Mouse (Mus musculus) liver, embryonic 13.5 days (tissue): ENCODE measurements around the gene Rps21. TPM values are rescaled to one million over a fixed set of nuclear protein-coding genes. Genes with fewer than 3 reads are reported as not detected.
A peak's percentile ranks its signal among the peaks of the same experiment; 100 is the strongest.
"Not testable (repeated sequence)": the region's sequence is repeated elsewhere in the genome, so short reads cannot be mapped to it uniquely, and the experiment has no call there.

Experiments
- ATAC-seq: fragments of 200-750 bp; cut with Nextera tagmentation; 2 replicates; pipeline ENCODE4 v1.8.0; 2017; ENCODE audit warnings: low read depth, mild to moderate bottlenecking, moderate number of reproducible peaks, moderate library complexity
- DNase-seq: peaks from one replicate; pipeline ENCODE4 v3.0.0; 2022
- H3K27ac ChIP-seq: fragments of 300-500 bp; sonication (generic); 2 replicates; pipeline ENCODE4 v1.5.1; 2015; ENCODE audit warnings: moderate library complexity, mild to moderate bottlenecking, inconsistent platforms
- H3K27me3 ChIP-seq: fragments of 300-500 bp; sonication (generic); 2 replicates; pipeline ENCODE4 v1.6.1; 2015; ENCODE audit warnings: mild to moderate bottlenecking, inconsistent platforms
- H3K36me3 ChIP-seq: fragments of 300-500 bp; sonication (generic); 2 replicates; pipeline ENCODE4 v1.6.1; 2015; ENCODE audit warnings: mild to moderate bottlenecking, inconsistent platforms
- H3K4me1 ChIP-seq: fragments of 300-500 bp; sonication (generic); replicated peaks from 2 replicates; pipeline ENCODE4 v1.6.1; 2015; ENCODE audit warnings: inconsistent platforms
- H3K4me2 ChIP-seq: fragments of 300-500 bp; sonication (generic); 2 replicates; pipeline ENCODE4 v1.6.1; 2015; ENCODE audit warnings: inconsistent platforms, mild to moderate bottlenecking, moderate library complexity
- H3K4me3 ChIP-seq: fragments of 300-500 bp; sonication (generic); replicated peaks from 2 replicates; pipeline ENCODE4 v1.5.1; 2015; ENCODE audit warnings: mild to moderate bottlenecking, inconsistent platforms
- H3K9ac ChIP-seq: fragments of 300-500 bp; sonication (generic); 2 replicates; pipeline ENCODE4 v1.6.1; 2015; ENCODE audit warnings: mild to moderate bottlenecking, inconsistent platforms
- H3K9me3 ChIP-seq: fragments of 300-500 bp; sonication (generic); replicated peaks from 2 replicates; pipeline ENCODE4 v1.6.1; 2016; ENCODE audit warnings: inconsistent platforms
- WGBS: fragments of 180-500 bp; shearing (Covaris S2); methylation state at CpG from one replicate; pipeline ENCODE4 v1.1.7; 2015; ENCODE audit not compliant: insufficient replicate concordance; 5-methylcytosine and 5-hydroxymethylcytosine counted together
- polyA plus RNA-seq: library from polyadenylated mRNA; unstranded; fragments of >200 nt; fragmentation: Nextera tagmentation; extraction: Ambion mirVana; gene quantifications from 2 replicates; pipeline ENCODE4 v1.2.1, GENCODE M21; 2015

Rps21 gene
- polyA plus RNA-seq, 1 experiment from 2014 or later: 552 TPM

DNA sequence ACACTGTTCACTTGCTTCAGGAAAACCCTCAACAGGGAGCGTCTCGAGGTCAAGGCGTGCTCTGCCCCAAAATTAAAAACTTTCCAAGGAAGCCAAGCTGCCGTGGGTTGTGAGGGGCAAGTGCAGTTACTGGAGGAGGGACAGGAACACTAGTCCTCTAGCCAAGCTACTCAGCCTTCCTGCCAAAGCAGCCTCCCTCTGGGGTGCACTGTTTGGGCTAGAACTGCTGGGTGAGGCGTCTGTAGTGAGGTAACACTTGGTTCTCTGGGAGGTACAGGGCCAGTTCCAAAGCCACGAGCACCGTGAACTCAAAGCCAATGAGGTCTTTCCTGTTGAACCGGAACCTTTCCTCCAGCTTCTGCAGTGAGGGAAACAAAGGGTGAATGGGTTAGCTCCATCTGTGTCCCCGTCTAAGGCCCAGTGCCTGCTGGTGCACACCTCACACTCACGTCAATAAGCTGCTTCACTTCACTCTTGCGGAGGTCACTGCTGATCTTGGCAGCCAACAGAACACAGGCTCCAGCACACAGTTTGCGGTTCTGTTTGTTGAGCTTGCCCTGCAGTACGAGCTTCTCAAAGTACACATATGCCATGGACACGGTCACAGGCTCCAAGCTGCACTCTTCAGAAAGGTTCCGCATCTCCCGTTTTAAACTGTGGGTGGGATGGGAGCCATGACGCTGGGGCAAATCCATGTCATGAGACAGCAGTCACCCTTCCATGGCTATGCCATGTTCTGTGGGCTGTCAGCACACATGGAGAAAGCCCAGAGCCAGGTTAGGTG lies 2.8 kb downstream of the Rps21 start:
- not testable (repeated sequence) for H3K4me2 ChIP-seq, H3K9me3 ChIP-seq, H3K9ac ChIP-seq, DNase-seq, H3K4me3 ChIP-seq, ATAC-seq, H3K27me3 ChIP-seq
- 65% methylated on average over 17 of the region's 17 CpGs for WGBS
- Histone ChIP-seq H3K27ac (peak overlapping the region; percentile 18; the same call in 1 of the 2 replicates), H3K4me1 (peaks cover 38% of the 10 kb centered on the region), H3K36me3 (peaks cover 68% of the 10 kb centered on the region)

- H3K9ac ChIP-seq: no peak overlapping the region
- no peaks in the 10 kb centered on the region for H3K27me3 ChIP-seq
- H3K27ac ChIP-seq: no peak overlapping the region
- H3K9me3 ChIP-seq: no peaks in the 10 kb centered on the region
- H3K4me2 ChIP-seq: no peak overlapping the region
- peaks cover 71% of the 10 kb centered on the region for H3K36me3 ChIP-seq
- DNase-seq: no peak
- no peak for ATAC-seq
- no peak overlapping the region for H3K4me3 ChIP-seq
- 67% methylated on average over 8 of the region's 8 CpGs for WGBS
- H3K4me1 ChIP-seq: peaks cover 32% of the 10 kb centered on the region
Measured at GRCm38 (mm10) chr2:180260610-180261480, 3.7 kb downstream of the Rps21 start.

DNA sequence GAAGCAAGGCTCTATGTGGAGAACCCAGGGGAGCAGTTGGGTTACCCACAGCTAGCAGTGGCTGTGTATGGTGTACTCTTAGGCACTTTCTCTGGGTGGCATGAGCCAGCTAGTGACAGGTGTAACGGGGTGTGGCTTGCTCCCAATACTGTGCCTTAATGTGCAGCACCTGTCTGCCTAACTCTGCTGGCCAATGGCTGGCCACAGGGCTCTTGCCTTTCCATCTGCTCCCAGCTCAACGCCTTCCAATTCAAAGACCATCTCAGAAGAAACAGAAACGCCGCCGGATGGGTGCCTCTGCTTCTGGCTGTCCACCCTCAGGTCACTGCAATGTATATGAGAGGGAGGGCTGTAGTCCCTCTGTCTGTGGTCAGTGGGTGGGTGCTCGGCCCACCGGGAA lies 4.7 kb downstream of the Rps21 start:
- ATAC-seq: no peak
- no peak overlapping the region for H3K4me2 ChIP-seq
- H3K9me3 ChIP-seq: no peaks in the 10 kb centered on the region
- no peaks in the 10 kb centered on the region for H3K27me3 ChIP-seq
- H3K36me3 ChIP-seq: peaks cover 74% of the 10 kb centered on the region
- no peak for DNase-seq
- no peak overlapping the region for H3K4me3 ChIP-seq
- H3K9ac ChIP-seq: no peak overlapping the region
- 82% methylated on average over 7 of the region's 7 CpGs for WGBS
- peaks cover 21% of the 10 kb centered on the region for H3K4me1 ChIP-seq
- H3K27ac ChIP-seq: no peak overlapping the region

DNA sequence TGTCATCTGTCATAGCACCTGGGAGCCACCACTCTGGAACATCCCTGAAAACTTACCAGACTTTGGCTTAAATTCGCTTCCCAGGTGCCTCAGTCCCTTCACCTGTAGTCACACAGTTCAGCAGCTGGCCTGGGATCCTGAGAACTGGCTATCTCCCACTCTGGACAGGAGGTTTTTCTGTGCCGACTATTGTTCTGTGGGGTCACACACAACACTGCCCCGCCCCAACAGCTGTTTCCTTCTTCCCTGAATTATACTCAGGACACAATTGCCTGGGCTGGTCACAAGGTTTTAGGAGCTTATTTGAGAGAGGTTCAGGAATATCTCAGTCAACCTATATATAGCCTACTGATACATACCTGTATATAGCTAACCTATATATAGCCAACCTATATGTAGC lies 5.3 kb downstream of the Rps21 start:
- 63% methylated on average over 3 of the region's 3 CpGs for WGBS
- no peak for DNase-seq
- peaks cover 21% of the 10 kb centered on the region for H3K4me1 ChIP-seq
- H3K36me3 ChIP-seq: peaks cover 78% of the 10 kb centered on the region
- H3K9ac ChIP-seq: no peak overlapping the region
- H3K4me3 ChIP-seq: no peak overlapping the region
- no peak overlapping the region for H3K27ac ChIP-seq
- no peaks in the 10 kb centered on the region for H3K27me3 ChIP-seq
- ATAC-seq: no peak
- no peaks in the 10 kb centered on the region for H3K9me3 ChIP-seq
- no peak overlapping the region for H3K4me2 ChIP-seq

- Histone ChIP-seq H3K4me1 (peaks cover 16% of the 10 kb centered on the region), H3K36me3 (peaks cover 80% of the 10 kb centered on the region), H3K9me3 (no peaks in the 10 kb centered on the region), H3K27ac (no peak overlapping the region), H3K4me3 (no peak overlapping the region), H3K9ac (no peak overlapping the region), H3K27me3 (no peaks in the 10 kb centered on the region), H3K4me2 (no peak overlapping the region)
- ATAC-seq (no peak), DNase-seq (no peak)
- 78% methylated on average over 10 of the region's 10 CpGs for WGBS
Measured at GRCm38 (mm10) chr2:180262891-180263290, 5.7 kb downstream of the Rps21 start.

DNA sequence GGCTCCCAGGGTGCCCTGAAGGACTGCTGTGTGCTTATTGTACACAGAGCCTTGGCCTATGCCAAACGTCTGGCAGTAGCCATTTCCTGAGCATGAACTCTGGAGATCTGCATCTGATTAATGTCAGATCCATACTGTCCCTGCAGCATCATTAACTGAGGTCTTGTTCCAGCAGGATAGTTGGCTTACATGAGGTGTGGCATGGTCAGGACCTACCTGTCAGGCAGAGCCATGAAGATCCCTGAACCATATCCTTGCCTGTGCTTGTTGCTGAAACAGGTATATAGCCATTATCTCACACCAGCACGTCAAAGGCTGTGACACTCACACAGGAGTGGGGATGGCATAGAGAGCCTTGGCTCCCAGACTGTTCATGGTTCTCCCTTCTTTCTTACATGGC lies 10.8 kb downstream of the Rps21 start:
- no peaks in the 10 kb centered on the region for H3K9me3 ChIP-seq
- DNase-seq (no peak), ATAC-seq (no peak)
- 0 out of 2 replicates have a peak overlapping the region, but pooled peaks have one; percentile 8 for H3K9ac ChIP-seq
- no peaks in the 10 kb centered on the region for H3K27me3 ChIP-seq
- H3K4me3 ChIP-seq: no peak overlapping the region
- H3K4me1 ChIP-seq: peaks cover 27% of the 10 kb centered on the region
- 62% methylated on average over 2 of the region's 2 CpGs for WGBS
- no peak overlapping the region for H3K27ac ChIP-seq
- H3K4me2 ChIP-seq: no peak overlapping the region
- H3K36me3 ChIP-seq: peaks cover 55% of the 10 kb centered on the region

- Histone ChIP-seq H3K9ac (no peak overlapping the region), H3K4me1 (peaks cover 34% of the 10 kb centered on the region), H3K27me3 (no peaks in the 10 kb centered on the region), H3K4me3 (no peak overlapping the region), H3K27ac (no peak overlapping the region), H3K9me3 (no peaks in the 10 kb centered on the region), H3K4me2 (no peak overlapping the region), H3K36me3 (peaks cover 43% of the 10 kb centered on the region)
- 82% methylated on average over 10 of the region's 10 CpGs for WGBS
- ATAC-seq (no peak), DNase-seq (no peak)
Measured at GRCm38 (mm10) chr2:180269329-180269728, 12.2 kb downstream of the Rps21 start.

- peak overlapping the region; percentile 23; the same call in 1 of the 2 replicates for H3K27ac ChIP-seq
- no peak for DNase-seq
- peaks cover 36% of the 10 kb centered on the region for H3K36me3 ChIP-seq
- H3K9ac ChIP-seq: peak overlapping the region; percentile 26; the same call in 1 of the 2 replicates
- WGBS: 69% methylated on average over 7 of the region's 7 CpGs
- no peak overlapping the region for H3K4me2 ChIP-seq
- H3K27me3 ChIP-seq: no peaks in the 10 kb centered on the region
- H3K4me3 ChIP-seq: no peak overlapping the region
- H3K4me1 ChIP-seq: peaks cover 40% of the 10 kb centered on the region
- ATAC-seq: no peak
- no peaks in the 10 kb centered on the region for H3K9me3 ChIP-seq
Measured at GRCm38 (mm10) chr2:180270537-180271255, 13.5 kb downstream of the Rps21 start.

DNA sequence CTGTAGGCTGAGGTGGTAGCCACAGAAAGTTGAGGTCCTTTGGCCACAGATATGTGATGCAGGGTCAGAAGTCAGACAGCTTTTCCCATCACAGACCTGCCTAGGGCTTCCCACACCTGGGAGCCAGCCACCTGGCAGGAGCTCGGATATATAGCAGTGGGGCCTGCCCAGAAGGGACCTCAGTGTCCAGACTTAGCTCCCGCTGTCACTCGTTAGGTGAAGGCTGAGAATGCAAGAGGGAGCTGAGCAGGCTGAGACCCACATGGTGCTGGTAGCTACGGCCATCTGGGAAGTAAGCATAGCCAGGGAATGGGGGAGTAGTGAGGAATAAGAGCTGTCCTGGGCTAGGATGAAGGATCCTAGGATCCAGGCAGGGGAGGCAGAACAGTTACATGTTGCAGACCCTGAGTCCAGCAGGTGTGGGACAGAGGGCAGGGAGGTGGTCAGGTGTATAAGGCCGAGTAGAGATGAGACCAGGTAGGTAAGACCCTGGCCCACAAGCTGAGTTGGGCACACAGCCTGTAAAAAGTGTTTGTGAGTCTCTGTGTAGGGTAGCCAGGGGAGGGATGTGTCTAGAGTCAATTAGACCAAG lies 14.7 kb downstream of the Rps21 start:
- no peaks in the 10 kb centered on the region for H3K27me3 ChIP-seq
- no peak overlapping the region for H3K27ac ChIP-seq
- ATAC-seq (no peak), DNase-seq (no peak)
- peak overlapping the region; percentile 95 for H3K9ac ChIP-seq
- H3K36me3 ChIP-seq: peaks cover 32% of the 10 kb centered on the region
- peak overlapping the region; percentile 82 for H3K4me3 ChIP-seq
- peak overlapping the region; percentile 98 for H3K4me2 ChIP-seq
- WGBS: 77% methylated on average over 5 of the region's 5 CpGs
- H3K9me3 ChIP-seq: no peaks in the 10 kb centered on the region
- peaks cover 52% of the 10 kb centered on the region for H3K4me1 ChIP-seq

DNA sequence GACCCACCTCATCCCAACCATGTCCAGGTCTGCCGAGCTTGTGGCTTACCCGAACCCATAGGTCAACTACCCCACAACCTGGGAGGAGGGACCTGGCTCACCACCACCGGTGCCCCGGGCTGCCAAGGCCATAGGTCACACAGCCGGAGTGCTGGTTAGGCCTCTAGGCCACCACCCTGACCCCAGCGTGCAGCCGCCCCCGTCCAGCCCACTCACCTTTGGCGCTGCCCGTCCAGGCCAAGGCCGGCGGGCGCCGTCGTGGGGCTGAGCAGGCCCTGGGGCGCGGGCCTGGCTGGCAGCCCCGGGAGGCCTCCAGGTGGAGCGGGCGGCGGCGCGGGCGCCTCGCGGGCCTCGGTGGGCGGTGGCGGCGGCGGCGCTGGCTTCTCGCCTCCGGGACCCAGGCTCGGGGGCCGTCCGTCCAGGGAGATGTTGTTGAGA lies 15.7 kb downstream of the Rps21 start:
- Histone ChIP-seq H3K27me3 (no peaks in the 10 kb centered on the region), H3K4me1 (peaks cover 61% of the 10 kb centered on the region), H3K4me2 (peak overlapping the region; percentile 98), H3K9me3 (no peaks in the 10 kb centered on the region), H3K4me3 (peak overlapping the region; percentile 82), H3K9ac (peak overlapping the region; percentile 95), H3K27ac (peak overlapping the region; percentile 69), H3K36me3 (peaks cover 25% of the 10 kb centered on the region)
- DNase-seq: no peak
- WGBS: 1% methylated on average over 33 of the region's 37 CpGs
- ATAC-seq: peak; percentile 49
